Mouse (Mus musculus) bone marrow macrophage, adult 2 months (primary cell): ENCODE results near the gene Polr2i. TPM values are rescaled to one million over a fixed set of nuclear protein-coding genes. Genes with fewer than 3 reads are reported as not detected.

Experiments used
- H3K27ac ChIP-seq: 2 replicates; pipeline ENCODE4 v1.5.1; 2012; ENCODE audit warnings: low read depth, low read length; ENCODE audit not compliant: insufficient read depth
- H3K4me1 ChIP-seq: 2 replicates; pipeline ENCODE4 v1.6.1; 2012; ENCODE audit warnings: low read length; ENCODE audit not compliant: control insufficient read depth, insufficient read depth
- H3K4me3 ChIP-seq: 2 replicates; pipeline ENCODE4 v1.5.1; 2012; ENCODE audit warnings: mild to moderate bottlenecking, low read length, moderate library complexity; ENCODE audit not compliant: insufficient read depth
- CTCF ChIP-seq: IDR thresholded peaks from 2 replicates; pipeline ENCODE4 v1.5.1; 2012; ENCODE audit warnings: low read depth, mild to moderate bottlenecking, low read length, moderate library complexity
- POLR2A ChIP-seq: IDR thresholded peaks from 2 replicates; pipeline ENCODE4 v1.6.1; 2012; ENCODE audit warnings: mild to moderate bottlenecking, low read depth, low read length, borderline replicate concordance
- polyA plus RNA-seq: library from polyadenylated mRNA; stranded (reverse); fragments of >200 nt; gene quantifications from 2 replicates; pipeline ENCODE4 v1.2.4, GENCODE M21; 2012; ENCODE audit not compliant: missing spikeins, insufficient read depth, insufficient read length

The Polr2i gene
- polyA plus RNA-seq, 1 experiment = 50.3 TPM

- Histone ChIP-seq H3K4me1 (peaks cover 33% of the 10 kb centered on the region), H3K27ac (peak overlapping the region; percentile 94), H3K4me3 (peak overlapping the region; percentile 89)
- TF ChIP-seq POLR2A (0 out of 2 replicates have a peak, but pooled peaks have one; percentile 27), CTCF (no peak)
These were observed 49.0 kb downstream of the Polr2i start for GRCm38 (mm10) chr7:30280670-30281138.

- Histone ChIP-seq H3K4me3 (no peak overlapping the region), H3K4me1 (peaks cover 34% of the 10 kb centered on the region), H3K27ac (peak overlapping the region; percentile 94; the same call in 1 of the 2 replicates)
- TF ChIP-seq CTCF = no peak
- no peak for TF ChIP-seq POLR2A
These were observed 49.8 kb downstream of the Polr2i start for GRCm38 (mm10) chr7:30281522-30281921.

- Histone ChIP-seq H3K4me3 (no peak overlapping the region), H3K4me1 (peaks cover 40% of the 10 kb centered on the region), H3K27ac (peak overlapping the region; percentile 67)
- no peak for TF ChIP-seq CTCF
- no peak for TF ChIP-seq POLR2A
These were observed 51.0 kb downstream of the Polr2i start for GRCm38 (mm10) chr7:30282740-30283139.

Other genes with a start within 250 kb of the Polr2i start
- 3.6 and 4.0 TPM in 2 replicates for gene Zfp568, start 248.0 kb upstream of the Polr2i start, polyA plus RNA-seq
- gene Zfp14, start 180.6 kb upstream of the Polr2i start, polyA plus RNA-seq = 4.1 and 5.0 TPM in 2 replicates
- gene Zfp82, start 159.0 kb upstream of the Polr2i start, polyA plus RNA-seq = 3.9 and 4.6 TPM in 2 replicates
- not detected in 2 replicates for gene Gm26920, start 141.5 kb upstream of the Polr2i start, polyA plus RNA-seq
- 1.6 and 2.8 TPM in 2 replicates for gene Zfp566, start 141.4 kb upstream of the Polr2i start, polyA plus RNA-seq
- 40.2 and 49.9 TPM in 2 replicates for gene Zfp260, start 137.2 kb upstream of the Polr2i start, polyA plus RNA-seq
- gene Zfp382, start 110.0 kb upstream of the Polr2i start, polyA plus RNA-seq = 7.7 and 8.9 TPM in 2 replicates
- gene Zfp146, start 62.2 kb upstream of the Polr2i start, polyA plus RNA-seq = 19.9 and 22.9 TPM in 2 replicates
- gene Cox7a1, start 47.8 kb upstream of the Polr2i start, polyA plus RNA-seq = 8.0 and 14.3 TPM in 2 replicates
- 501 and 572 TPM in 2 replicates for gene Capns1, start 33.1 kb upstream of the Polr2i start, polyA plus RNA-seq
- 83.3 and 108 TPM in 2 replicates for gene Tbcb, start 324 bp downstream of the Polr2i start, polyA plus RNA-seq
- not detected in 2 replicates for gene Ovol3, start 3.8 kb downstream of the Polr2i start, polyA plus RNA-seq
- 0.55 and 1.0 TPM in 2 replicates for gene Thap8, start 48.1 kb downstream of the Polr2i start, polyA plus RNA-seq
- 21.4 and 25.8 TPM in 2 replicates for gene Wdr62, start 48.5 kb downstream of the Polr2i start, polyA plus RNA-seq
- gene Clip3, start 59.8 kb downstream of the Polr2i start, polyA plus RNA-seq = 0.49 and 1.7 TPM in 2 replicates
- gene Alkbh6, start 76.8 kb downstream of the Polr2i start, polyA plus RNA-seq = 32.8 and 39.9 TPM in 2 replicates
- 1.2 TPM in 1 of 2 replicates, not detected in the other for gene Syne4, start 82.9 kb downstream of the Polr2i start, polyA plus RNA-seq
- gene E130208F15Rik, start 89.8 kb downstream of the Polr2i start, polyA plus RNA-seq = not detected in 2 replicates
- 4.5 and 4.6 TPM in 2 replicates for gene Sdhaf1, start 91.9 kb downstream of the Polr2i start, polyA plus RNA-seq
- gene Lrfn3, start 130.8 kb downstream of the Polr2i start, polyA plus RNA-seq = not detected in 2 replicates
- gene Tyrobp, start 181.8 kb downstream of the Polr2i start, polyA plus RNA-seq = 3,702 and 3,978 TPM in 2 replicates
- 53.0 and 56.7 TPM in 2 replicates for gene Hcst, start 187.9 kb downstream of the Polr2i start, polyA plus RNA-seq
- 18.6 and 22.4 TPM in 2 replicates for gene Nfkbid, start 189.8 kb downstream of the Polr2i start, polyA plus RNA-seq
- gene Aplp1, start 213.6 kb downstream of the Polr2i start, polyA plus RNA-seq = 2.0 and 2.3 TPM in 2 replicates
- not detected in 2 replicates for gene Kirrel2, start 225.7 kb downstream of the Polr2i start, polyA plus RNA-seq
- not detected in 2 replicates for gene Nphs1, start 226.4 kb downstream of the Polr2i start, polyA plus RNA-seq